In the genomic region with DNA sequence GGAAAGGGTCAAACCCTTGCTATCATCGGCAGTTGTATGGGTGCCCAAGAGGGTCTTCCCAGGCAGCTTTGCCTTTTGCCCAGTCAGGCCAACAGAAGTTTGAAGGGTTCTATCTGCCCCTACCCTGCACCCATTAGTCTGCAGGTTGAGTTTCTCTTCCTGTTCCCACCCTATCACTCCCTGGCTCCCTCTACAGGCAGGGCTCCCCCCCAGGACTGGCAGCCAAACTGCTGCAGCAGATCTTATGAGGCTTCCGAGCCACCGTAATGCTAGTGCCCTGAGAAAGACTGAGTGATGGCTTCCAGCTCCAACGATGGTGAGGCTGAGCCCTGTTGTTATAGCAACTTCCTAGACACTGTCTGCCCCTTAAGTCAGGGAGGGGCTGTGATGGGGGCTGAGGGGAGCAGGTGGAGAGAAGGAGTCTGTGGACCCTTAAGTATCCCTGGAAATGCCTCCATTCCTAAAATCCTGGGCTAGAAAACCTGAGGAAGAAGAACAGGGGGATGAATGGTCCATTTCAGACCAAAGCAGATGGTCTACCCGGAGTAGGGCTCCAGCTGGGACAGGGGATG, we compare ENCODE assay signal across 11 mouse cellular contexts. TPM values are rescaled to one million over a fixed set of nuclear protein-coding genes. Genes with fewer than 3 reads are reported as not detected.
DNase-seq lines count a peak whose midpoint lies in the region; ATAC-seq and TF ChIP-seq lines count a peak whose summit lies in the region.
"Had no signal": no experiment of that assay in that cellular context is flagged by ENCODE, and none has a peak within 500 bp of the region (broad histone marks: within the 10 kb centered on the region; RNA-seq: fewer than 3 reads in every experiment).

No protein-coding gene starts in this region.

- TF ChIP-seq CTCF in intestine, postnatal 0 days (IDR thresholded peaks at IDR 0.05; ENCODE audit: low read depth): peak; percentile 41
- TF ChIP-seq CTCF in testis, adult 2 months (IDR thresholded peaks at IDR 0.05; ENCODE audit: control insufficient read depth, insufficient read depth, insufficient replicate concordance, low read depth, low read length): peak; percentile 14; the same call in 1 of the 2 replicates

- no peaks in the 10 kb centered on the region for H3K9me3 ChIP-seq in intestine, postnatal 0 days (ENCODE audit: control insufficient read depth)
- no peaks in the 10 kb centered on the region for H3K9me3 ChIP-seq in intestine, embryonic 15.5 days
- H3K9me3 ChIP-seq: embryonic facial prominence, embryonic 12.5 days; neural tube, embryonic 15.5 days had no signal

- no peaks in the 10 kb centered on the region for H3K27me3 ChIP-seq in intestine, postnatal 0 days (replicated peaks; ENCODE audit: control insufficient read depth, insufficient read depth, low read length)
- no peaks in the 10 kb centered on the region for H3K27me3 ChIP-seq in intestine, embryonic 15.5 days (replicated peaks)
- H3K27me3 ChIP-seq in testis, adult 2 months (ENCODE audit: control insufficient read depth, insufficient read depth, low read length): no peaks in the 10 kb centered on the region
- H3K27me3 ChIP-seq: embryonic facial prominence, embryonic 12.5 days; neural tube, embryonic 15.5 days had no signal

- TF ChIP-seq POLR2A in testis, adult 2 months (IDR thresholded peaks at IDR 0.05; ENCODE audit: control insufficient read depth, low read depth, low read length): peak; percentile 26; the same call in 1 of the 2 replicates

- H3K4me2 ChIP-seq in intestine, postnatal 0 days (replicated peaks; ENCODE audit: low read depth): no peak overlapping the region
- H3K4me2 ChIP-seq in intestine, embryonic 15.5 days (replicated peaks): no peak overlapping the region
- H3K4me2 ChIP-seq: embryonic facial prominence, embryonic 12.5 days had no signal

- no peak overlapping the region for H3K9ac ChIP-seq in intestine, postnatal 0 days (ENCODE audit: low read depth, low read length)
- H3K9ac ChIP-seq in intestine, embryonic 15.5 days: no peak overlapping the region
- H3K9ac ChIP-seq: embryonic facial prominence, embryonic 12.5 days; neural tube, embryonic 15.5 days had no signal

- peak; percentile 46 for DNase-seq in adrenal gland, postnatal 14 days
- no peak for DNase-seq in adrenal gland, postnatal 4 days (ENCODE audit: low spot score in 2 of 2)
- DNase-seq in testis, postnatal 14 days (ENCODE audit: low spot score): no peak
- DNase-seq in testis, postnatal 10 days (ENCODE audit: low spot score): peak; percentile 52
- no peak for DNase-seq in urinary bladder, adult 2 months (ENCODE audit: low spot score)

- ATAC-seq in intestine, postnatal 0 days: no peak
- no peak for ATAC-seq in intestine, embryonic 15.5 days
- ATAC-seq: intestine, embryonic 16.5 days had no signal

- H3K4me1 ChIP-seq in intestine, postnatal 0 days (replicated peaks; ENCODE audit: control insufficient read depth, insufficient read depth, low read length): peaks cover 5% of the 10 kb centered on the region; the same call in 1 of the 2 replicates
- peaks cover 32% of the 10 kb centered on the region for H3K4me1 ChIP-seq in intestine, embryonic 15.5 days (replicated peaks)
- H3K4me1 ChIP-seq in testis, adult 2 months (ENCODE audit: control insufficient read depth, insufficient read depth, low read length): peaks cover 20% of the 10 kb centered on the region

- no peak overlapping the region for H3K27ac ChIP-seq in intestine, postnatal 0 days (ENCODE audit: low read depth, low read length)
- H3K27ac ChIP-seq in intestine, embryonic 15.5 days: no peak overlapping the region
- peak overlapping the region; percentile 81 for H3K27ac ChIP-seq in testis, adult 2 months (ENCODE audit: control insufficient read depth, insufficient read depth, low read depth, low read length)
- H3K27ac ChIP-seq: neural tube, embryonic 15.5 days had no signal

- no peak overlapping the region for H3K4me3 ChIP-seq in intestine, postnatal 0 days (ENCODE audit: low read depth, low read length)
- H3K4me3 ChIP-seq in intestine, embryonic 15.5 days (replicated peaks): no peak overlapping the region
- H3K4me3 ChIP-seq in testis, adult 2 months (ENCODE audit: control insufficient read depth, low read depth, low read length): peak overlapping the region; percentile 86
- H3K4me3 ChIP-seq: embryonic facial prominence, embryonic 12.5 days; neural tube, embryonic 15.5 days had no signal

- H3K36me3 ChIP-seq in intestine, postnatal 0 days (ENCODE audit: control insufficient read depth, insufficient read depth): peaks cover 13% of the 10 kb centered on the region
- peaks cover 12% of the 10 kb centered on the region for H3K36me3 ChIP-seq in intestine, embryonic 15.5 days
- no peaks in the 10 kb centered on the region for H3K36me3 ChIP-seq in testis, adult 2 months (ENCODE audit: control insufficient read depth, insufficient read depth, low read length)

- 80% methylated on average over 5 of the region's 5 CpGs for WGBS in intestine, postnatal 0 days
- 77% methylated on average over 5 of the region's 5 CpGs for WGBS in intestine, embryonic 15.5 days

RNA-seq across cellular contexts. Expression of a gene that starts 4.1 kb away (rescaled TPM):
- 251 and 300 TPM in 2 replicates for total RNA-seq in adrenal gland, postnatal 14 days (2021)
- 100 to 1,000 TPM; 225 to 237 TPM for total RNA-seq in adrenal gland, postnatal 4 days (2021)
- 70.7 and 72.5 TPM in 2 replicates for polyA plus RNA-seq in intestine, postnatal 0 days (2015; fragmentation: Nextera tagmentation; extraction: Ambion mirVana)
- 115 and 121 TPM in 2 replicates for polyA plus RNA-seq in intestine, embryonic 15.5 days (2015; fragmentation: Nextera tagmentation; extraction: Ambion mirVana)
- 101 and 103 TPM in 2 replicates for polyA plus RNA-seq in testis, adult 2 months (2012; rRNA removed)
- 74.4 and 81.2 TPM in 2 replicates for polyA plus RNA-seq in urinary bladder, adult 2 months (2012; rRNA removed)

RNA-seq across cellular contexts. Expression of a gene that starts 20.6 kb away (rescaled TPM):
- total RNA-seq in adrenal gland, postnatal 14 days (2021): 37.0 and 42.5 TPM in 2 replicates
- total RNA-seq in adrenal gland, postnatal 4 days (2021): 10 to 100 TPM; 57.6 to 63.1 TPM
- polyA plus RNA-seq in intestine, postnatal 0 days (2015; fragmentation: Nextera tagmentation; extraction: Ambion mirVana): 3.5 and 4.5 TPM in 2 replicates
- polyA plus RNA-seq in intestine, embryonic 15.5 days (2015; fragmentation: Nextera tagmentation; extraction: Ambion mirVana): 8.4 and 8.7 TPM in 2 replicates
- 13.7 and 15.3 TPM in 2 replicates for polyA plus RNA-seq in testis, adult 2 months (2012; rRNA removed)
- 34.5 and 36.0 TPM in 2 replicates for polyA plus RNA-seq in urinary bladder, adult 2 months (2012; rRNA removed)

RNA-seq across cellular contexts. Expression of a gene that starts 21.6 kb away (rescaled TPM):
- 9.7 and 10.7 TPM in 2 replicates for total RNA-seq in adrenal gland, postnatal 14 days (2021)
- total RNA-seq in adrenal gland, postnatal 4 days (2021): 10 to 100 TPM; 16.9 to 20.1 TPM
- polyA plus RNA-seq in intestine, postnatal 0 days (2015; fragmentation: Nextera tagmentation; extraction: Ambion mirVana): 13.8 and 16.0 TPM in 2 replicates
- 57.8 and 60.9 TPM in 2 replicates for polyA plus RNA-seq in intestine, embryonic 15.5 days (2015; fragmentation: Nextera tagmentation; extraction: Ambion mirVana)
- polyA plus RNA-seq in testis, adult 2 months (2012; rRNA removed): 65.0 and 73.8 TPM in 2 replicates
- polyA plus RNA-seq in urinary bladder, adult 2 months (2012; rRNA removed): 2.3 and 3.1 TPM in 2 replicates

RNA-seq across cellular contexts. Expression of a gene that starts 21.9 kb away (rescaled TPM):
- total RNA-seq in adrenal gland, postnatal 14 days (2021): 1.1 and 1.4 TPM in 2 replicates
- total RNA-seq in adrenal gland, postnatal 4 days (2021): under 1 TPM; 0.62 to 0.70 TPM
- polyA plus RNA-seq in intestine, postnatal 0 days (2015; fragmentation: Nextera tagmentation; extraction: Ambion mirVana): 0.09 and 0.12 TPM in 2 replicates
- polyA plus RNA-seq in intestine, embryonic 15.5 days (2015; fragmentation: Nextera tagmentation; extraction: Ambion mirVana): 0.44 and 0.47 TPM in 2 replicates
- 14.9 and 15.2 TPM in 2 replicates for polyA plus RNA-seq in testis, adult 2 months (2012; rRNA removed)
- polyA plus RNA-seq in urinary bladder, adult 2 months (2012; rRNA removed): 0.69 and 0.96 TPM in 2 replicates

RNA-seq across cellular contexts. Expression of a gene that starts 24.4 kb away (rescaled TPM):
- total RNA-seq in adrenal gland, postnatal 14 days (2021): 0.56 and 0.83 TPM in 2 replicates
- total RNA-seq in adrenal gland, postnatal 4 days (2021): under 1 TPM; 0.62 to 0.76 TPM
- polyA plus RNA-seq in intestine, postnatal 0 days (2015; fragmentation: Nextera tagmentation; extraction: Ambion mirVana): 0.68 and 0.86 TPM in 2 replicates
- polyA plus RNA-seq in intestine, embryonic 15.5 days (2015; fragmentation: Nextera tagmentation; extraction: Ambion mirVana): 0.86 and 0.87 TPM in 2 replicates
- polyA plus RNA-seq in testis, adult 2 months (2012; rRNA removed): 38.1 and 43.2 TPM in 2 replicates
- polyA plus RNA-seq in urinary bladder, adult 2 months (2012; rRNA removed): 0.18 and 0.19 TPM in 2 replicates

Comparison
In these comparisons a context has a peak if more than half of its experiments do, and no peak if none do; other contexts are left out.
1. DNase-seq: peak in adrenal gland, postnatal 14 days (single experiment) and testis, postnatal 10 days (single experiment); none in adrenal gland, postnatal 4 days (0 of 2), testis, postnatal 14 days (single experiment) and urinary bladder, adult 2 months (single experiment).